Mouse (Mus musculus) B cell, adult (primary cell): ENCODE results near the gene Nop16. TPM values are rescaled to one million over a fixed set of nuclear protein-coding genes. Genes with fewer than 3 reads are reported as not detected.

ENCODE experiments used
- total RNA-seq: library from RNA; stranded (reverse); gene quantifications from 4 replicates; pipeline ENCODE4 v1.2.4, GENCODE M21; 2023; ENCODE audit not compliant: inconsistent age

Nop16 gene
- 13.4 to 21.1 TPM (median 16.2 TPM) in 4 replicates for total RNA-seq

GRCm38 (mm10) chr13:54589996-54590951 is at the start of gene Nop16, which contains the start of gene Higd2a:
Gene Nop16, minus strand, starts transcription at chr13:54590090.
Gene Higd2a, plus strand, starts transcription at chr13:54590207.

GRCm38 (mm10) chr13:54621155-54621932 is 31.5 kb upstream of the Nop16 start, which contains the start of gene Faf2:
Gene Faf2, plus strand, starts transcription at chr13:54621784.

GRCm38 (mm10) chr13:54610972-54611754 is 21.3 kb upstream of the Nop16 start, which contains the start of gene Cltb:
Gene Cltb, minus strand, starts transcription at chr13:54611344.

GRCm38 (mm10) chr13:54574854-54575481 is 14.9 kb downstream of the Nop16 start, which contains the start of gene Arl10:
Gene Arl10, plus strand, starts transcription at chr13:54575015.

GRCm38 (mm10) chr13:54565201-54565581 is 24.7 kb downstream of the Nop16 start, which contains the start of gene 4833439L19Rik:
Gene 4833439L19Rik, minus strand, starts transcription at chr13:54565435.

Other genes starting within 250 kb of the Nop16 start
- 3.4 to 8.5 TPM (median 6.2 TPM) in 4 replicates for gene Cplx2, start 218.7 kb downstream of the Nop16 start, total RNA-seq
- gene Thoc3, start 121.2 kb downstream of the Nop16 start, total RNA-seq = 23.0 to 28.6 TPM (median 25.6 TPM) in 4 replicates
- gene Simc1, start 86.3 kb downstream of the Nop16 start, total RNA-seq = 18.9 to 27.2 TPM (median 22.0 TPM) in 4 replicates
- 32.2 to 39.9 TPM (median 38.0 TPM) in 4 replicates for gene 4833439L19Rik, start 24.7 kb downstream of the Nop16 start, total RNA-seq
- gene Arl10, start 15.1 kb downstream of the Nop16 start, total RNA-seq = 6.8 to 8.6 TPM (median 7.3 TPM) in 4 replicates
- gene Higd2a, start 117 bp upstream of the Nop16 start, total RNA-seq = 61.3 to 69.6 TPM (median 64.9 TPM) in 4 replicates
- 16.4 to 21.7 TPM (median 20.8 TPM) in 4 replicates for gene Cltb, start 21.3 kb upstream of the Nop16 start, total RNA-seq
- gene Faf2, start 31.7 kb upstream of the Nop16 start, total RNA-seq = 63.9 to 72.2 TPM (median 66.1 TPM) in 4 replicates
- gene Rnf44, start 103.8 kb upstream of the Nop16 start, total RNA-seq = 247 to 275 TPM (median 269 TPM) in 4 replicates
- not detected in 4 replicates for gene Cdhr2, start 111.4 kb upstream of the Nop16 start, total RNA-seq
- not detected in 4 replicates for gene Gprin1, start 159.8 kb upstream of the Nop16 start, total RNA-seq
- not detected in 4 replicates for gene Sncb, start 176.5 kb upstream of the Nop16 start, total RNA-seq
- gene Eif4e1b, start 193.9 kb upstream of the Nop16 start, total RNA-seq = not detected in 4 replicates
- gene Tspan17, start 199.3 kb upstream of the Nop16 start, total RNA-seq = 5.1 to 12.6 TPM (median 5.2 TPM) in 4 replicates